Mouse (Mus musculus): Measurements from ENCODE around the gene Aldh6a1.

Gene Aldh6a1

GRCm38 (mm10) chr12:84450718-84451646 lies at the start of gene Aldh6a1, which contains the start of gene Lin52:
Gene Aldh6a1 (minus strand): TSS chr12:84451004.
Gene Lin52 (plus strand): TSS chr12:84451422.
- DNase-seq (ENCODE audit: low spot score): peak; percentile 89

GRCm38 (mm10) chr12:84496795-84497194 lies 46.0 kb upstream of the Aldh6a1 start:
- DNase-seq (ENCODE audit: low spot score): no peak

GRCm38 (mm10) chr12:84487324-84488056 lies 36.7 kb upstream of the Aldh6a1 start:
- no peak for DNase-seq (ENCODE audit: low spot score)

- DNase-seq (ENCODE audit: low spot score): no peak
These were observed 32.2 kb upstream of the Aldh6a1 start for GRCm38 (mm10) chr12:84482778-84483585.

- no peak for DNase-seq (ENCODE audit: low spot score)
These were observed 30.4 kb upstream of the Aldh6a1 start for GRCm38 (mm10) chr12:84481251-84481650.

- no peak for DNase-seq (ENCODE audit: low spot score)
These were observed 28.1 kb upstream of the Aldh6a1 start for GRCm38 (mm10) chr12:84478937-84479336.

- DNase-seq (ENCODE audit: low spot score): no peak
These were observed 17.9 kb upstream of the Aldh6a1 start for GRCm38 (mm10) chr12:84468701-84469100.

- DNase-seq (ENCODE audit: low spot score): no peak
These were observed 12.1 kb upstream of the Aldh6a1 start for GRCm38 (mm10) chr12:84462856-84463255.

- no peak for DNase-seq (ENCODE audit: low spot score)
These were observed 10.6 kb upstream of the Aldh6a1 start for GRCm38 (mm10) chr12:84461416-84461815.

GRCm38 (mm10) chr12:84459845-84460244 lies 9.0 kb upstream of the Aldh6a1 start:
- no peak for DNase-seq (ENCODE audit: low spot score)

- no peak for DNase-seq (ENCODE audit: low spot score)
These were observed 6.1 kb upstream of the Aldh6a1 start for GRCm38 (mm10) chr12:84456911-84457310.

- DNase-seq (ENCODE audit: low spot score): peak; percentile 5
These were observed 997 bp upstream of the Aldh6a1 start for GRCm38 (mm10) chr12:84451801-84452200.

GRCm38 (mm10) chr12:84450351-84450717 lies 470 bp downstream of the Aldh6a1 start:
- DNase-seq (ENCODE audit: low spot score): peak; percentile 7

GRCm38 (mm10) chr12:84449887-84450286 lies 917 bp downstream of the Aldh6a1 start:
- no peak for DNase-seq (ENCODE audit: low spot score)

GRCm38 (mm10) chr12:84448181-84448580 lies 2.6 kb downstream of the Aldh6a1 start:
- DNase-seq (ENCODE audit: low spot score): no peak

GRCm38 (mm10) chr12:84447386-84447785 lies 3.4 kb downstream of the Aldh6a1 start:
- no peak for DNase-seq (ENCODE audit: low spot score)

GRCm38 (mm10) chr12:84442526-84442925 lies 8.3 kb downstream of the Aldh6a1 start:
- no peak for DNase-seq (ENCODE audit: low spot score)

- no peak for DNase-seq (ENCODE audit: low spot score)
These were observed 12.1 kb downstream of the Aldh6a1 start for GRCm38 (mm10) chr12:84438697-84439096.

GRCm38 (mm10) chr12:84429825-84430224 lies 21.0 kb downstream of the Aldh6a1 start:
- no peak for DNase-seq (ENCODE audit: low spot score)

- no peak for DNase-seq (ENCODE audit: low spot score)
These were observed 26.8 kb downstream of the Aldh6a1 start for GRCm38 (mm10) chr12:84423990-84424389.

- DNase-seq (ENCODE audit: low spot score): no peak
These were observed 33.2 kb downstream of the Aldh6a1 start for GRCm38 (mm10) chr12:84417605-84417922.

All from ovary, postnatal 14 days (tissue).